ENCODE assay signal across 2 mouse cellular contexts in the genomic region with DNA sequence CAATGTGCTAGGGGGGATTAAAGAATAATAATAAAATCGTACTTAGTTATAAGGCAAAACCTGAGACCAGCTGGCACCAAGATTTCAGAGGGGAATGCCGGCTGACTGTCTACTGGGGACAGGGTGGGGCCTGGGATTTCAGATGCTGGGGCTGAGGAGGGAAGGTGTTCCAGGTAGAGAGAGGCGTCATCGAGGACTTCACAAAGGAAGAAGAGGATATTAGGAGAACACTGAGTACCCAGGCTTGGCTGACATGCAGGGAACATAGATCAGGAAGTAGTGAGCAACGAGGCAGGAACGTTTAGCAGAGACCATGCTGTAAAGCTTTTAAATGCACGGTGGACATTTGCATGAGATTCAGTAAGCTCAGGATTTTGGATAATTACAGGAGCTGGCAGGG.
TF ChIP-seq lines count a peak whose summit lies in the region.

No protein-coding gene starts in this region.

TF ChIP-seq in CH12.LX, 34 proteins besides CTCF, POLR2A, EP300 and RAD21:
- no peak for TF ChIP-seq TBP (conservative IDR thresholded peaks at IDR 0.05; ENCODE audit: low read depth, low read length)
- TF ChIP-seq ZKSCAN1 (IDR thresholded peaks at IDR 0.05; ENCODE audit: borderline replicate concordance, low read depth, low read length) = no peak
- TF ChIP-seq SIN3A (IDR thresholded peaks at IDR 0.05; ENCODE audit: low read length) = no peak
- no peak for TF ChIP-seq PAX5 (IDR thresholded peaks at IDR 0.05; ENCODE audit: low read length)
- TF ChIP-seq MYC (IDR thresholded peaks at IDR 0.05; ENCODE audit: low read depth, low read length) = no peak
- TF ChIP-seq KAT2A (IDR thresholded peaks at IDR 0.05; ENCODE audit: insufficient replicate concordance, low read length) = no peak
- TF ChIP-seq JUN (IDR thresholded peaks at IDR 0.05; ENCODE audit: insufficient read depth, low read depth, low read length) = no peak
- TF ChIP-seq ELF1 (IDR thresholded peaks at IDR 0.05; ENCODE audit: low read depth, low read length) = no peak
- no peak for TF ChIP-seq ZNF384 (IDR thresholded peaks at IDR 0.05; ENCODE audit: low read depth, low read length)
- no peak for TF ChIP-seq CHD2 (IDR thresholded peaks at IDR 0.05; ENCODE audit: low read length)
- no peak for TF ChIP-seq BHLHE40 (IDR thresholded peaks at IDR 0.05; ENCODE audit: low read depth, low read length)
- TF ChIP-seq RCOR1 (conservative IDR thresholded peaks at IDR 0.05; ENCODE audit: low read depth, low read length) = no peak
- no peak for TF ChIP-seq USF1 (IDR thresholded peaks at IDR 0.05; ENCODE audit: low read depth, low read length)
- no peak for TF ChIP-seq NRF1 (IDR thresholded peaks at IDR 0.05; ENCODE audit: low read depth, low read length)
- TF ChIP-seq MAFK (IDR thresholded peaks at IDR 0.05; ENCODE audit: insufficient replicate concordance, low read length) = no peak
- no peak for TF ChIP-seq CHD1 (IDR thresholded peaks at IDR 0.05; ENCODE audit: low read depth, low read length)
- TF ChIP-seq JUND (conservative IDR thresholded peaks at IDR 0.05; ENCODE audit: low read depth, low read length) = no peak
TF ChIP-seq in CH12.LX: peak in this region for 0.

TF ChIP-seq in MEL, 35 proteins besides CTCF, POLR2A, EP300 and RAD21:
- no peak for TF ChIP-seq MAZ (IDR thresholded peaks at IDR 0.05; ENCODE audit: low read depth, low read length)
- no peak for TF ChIP-seq E2F4 (IDR thresholded peaks at IDR 0.05; ENCODE audit: borderline replicate concordance, low read depth, low read length)
- TF ChIP-seq SIN3A (IDR thresholded peaks at IDR 0.05; ENCODE audit: low read length) = no peak
- TF ChIP-seq GABPA (IDR thresholded peaks at IDR 0.05; ENCODE audit: low read depth, low read length) = no peak
TF ChIP-seq in MEL: peak in this region for 0.
